Mouse (Mus musculus) left cerebral cortex, postnatal 36 days (tissue): ENCODE measurements at regions not wholly inside any gene's neighbourhood (a gene's known extent, or its start where the extent isn't known, plus 50 kb on each side); places are given as distances from the start of the nearest gene placed in this dataset.
A peak's percentile ranks its signal among the peaks of the same experiment; 100 is the strongest.

Experiments used
- DNase-seq, 2 experiments: peaks; one replicate each; pipeline ENCODE4 v3.0.0; 2021 to 2022; ENCODE audit warnings: low spot score in 2 of 2, mixed read lengths in 1 of 2
- intact Hi-C: fragments of 180-260 bp; cut with DNase I; formaldehyde crosslinking; loops from one replicate; pipeline ENCODE4 v1.15.1; 2025

- DNase-seq, result no peak
- intact Hi-C loops, result no loop called here
These were observed 199.3 kb downstream of the Uaca start for GRCm38 (mm10) chr9:60993661-60994060.

- intact Hi-C loops, result no loop called here
- no peak for DNase-seq
These were observed 200.8 kb downstream of the Uaca start for GRCm38 (mm10) chr9:60995096-60995495.

- DNase-seq, result no peak
- intact Hi-C loops, result no loop called here
These were observed 203.9 kb downstream of the Uaca start for GRCm38 (mm10) chr9:60998086-60998785.

- no peak for DNase-seq
- intact Hi-C loops, result no loop called here
These were observed 204.7 kb downstream of the Uaca start for GRCm38 (mm10) chr9:60999001-60999529.

GRCm38 (mm10) chr9:61000232-61000631 lies 205.9 kb downstream of the Uaca start:
- intact Hi-C loops, result no loop called here

GRCm38 (mm10) chr9:61002572-61002971 lies 208.2 kb downstream of the Uaca start:
- intact Hi-C loops, result no loop called here
- no peak for DNase-seq

More at GRCm38 (mm10) chr9:61000232-61000631, 205.9 kb downstream of the Uaca start:
- DNase-seq, result no peak

- intact Hi-C loops, result no loop called here
- DNase-seq, result no peak
These were observed 214.1 kb downstream of the Uaca start for GRCm38 (mm10) chr9:61008446-61008845.

- intact Hi-C loops, result no loop called here
- no peak for DNase-seq
These were observed 216.7 kb downstream of the Uaca start for GRCm38 (mm10) chr9:61011066-61011465.

GRCm38 (mm10) chr9:61012771-61013540 lies 218.6 kb downstream of the Uaca start:
- DNase-seq, result peak; percentile 83 to 85

GRCm38 (mm10) chr9:61014151-61014550 lies 219.8 kb downstream of the Uaca start:
- intact Hi-C loops, result no loop called here
- no peak for DNase-seq

More at GRCm38 (mm10) chr9:61012771-61013540, 218.6 kb downstream of the Uaca start:
- intact Hi-C loops, result no loop called here

GRCm38 (mm10) chr9:61015374-61015890 lies 221.1 kb downstream of the Uaca start:
- intact Hi-C loops, result no loop called here
- DNase-seq, result no peak

GRCm38 (mm10) chr9:61016673-61017072 lies 222.3 kb downstream of the Uaca start:
- DNase-seq, result no peak
- intact Hi-C loops, result no loop called here

GRCm38 (mm10) chr9:61019938-61020337 lies 225.6 kb downstream of the Uaca start:
- DNase-seq, result no peak
- intact Hi-C loops, result no loop called here

- no peak for DNase-seq
- intact Hi-C loops, result no loop called here
These were observed 227.5 kb downstream of the Uaca start for GRCm38 (mm10) chr9:61021810-61022209.

- intact Hi-C loops, result no loop called here
- DNase-seq, result no peak
These were observed 228.2 kb downstream of the Uaca start for GRCm38 (mm10) chr9:61022371-61023026.

- DNase-seq, result no peak
- intact Hi-C loops, result no loop called here
These were observed 231.0 kb downstream of the Uaca start for GRCm38 (mm10) chr9:61025341-61025740.

GRCm38 (mm10) chr9:61028775-61029401 lies 234.5 kb downstream of the Uaca start:
- intact Hi-C loops, result no loop called here
- DNase-seq, result no peak

GRCm38 (mm10) chr9:61031699-61032447 lies 237.5 kb downstream of the Uaca start:
- intact Hi-C loops, result no loop called here
- peak; percentile 19 to 32 for DNase-seq
